Mouse (Mus musculus) liver, adult 2 months (tissue): ENCODE results near the gene Ak5. TPM values are rescaled to one million over a fixed set of nuclear protein-coding genes. Genes with fewer than 3 reads are reported as not detected.

Source experiments
- DNase-seq: peaks from one replicate; pipeline ENCODE4 v3.0.0-alpha.2; 2011; ENCODE audit warnings: low read depth, low spot score; ENCODE audit errors: extremely low read depth
- H3K27ac ChIP-seq: fragments of 200-500 bp; replicated peaks from 2 replicates; pipeline ENCODE4 v1.5.1; 2012; ENCODE audit warnings: low read depth, mild to moderate bottlenecking, control low read depth, inconsistent platforms, low read length; ENCODE audit not compliant: insufficient read depth
- H3K27me3 ChIP-seq: fragments of 200-500 bp; 2 replicates; pipeline ENCODE4 v1.6.1; 2012; ENCODE audit warnings: mild to moderate bottlenecking, moderate library complexity, low read length, inconsistent platforms; ENCODE audit not compliant: control insufficient read depth, insufficient read depth
- H3K36me3 ChIP-seq: fragments of 200-500 bp; 2 replicates; pipeline ENCODE4 v1.6.1; 2012; ENCODE audit warnings: low read length, inconsistent platforms; ENCODE audit not compliant: control insufficient read depth, insufficient read depth
- H3K4me1 ChIP-seq: fragments of 200-500 bp; 2 replicates; pipeline ENCODE4 v1.6.1; 2011; ENCODE audit warnings: low read length; ENCODE audit not compliant: control insufficient read depth, insufficient read depth
- H3K4me3 ChIP-seq: fragments of 200-500 bp; 2 replicates; pipeline ENCODE4 v1.5.1; 2011; ENCODE audit warnings: low read depth, mild to moderate bottlenecking, control low read depth, low read length, moderate library complexity; ENCODE audit not compliant: insufficient read depth
- H3K79me2 ChIP-seq: fragments of 200-500 bp; 2 replicates; pipeline ENCODE4 v1.6.1; 2012; ENCODE audit warnings: inconsistent platforms, mild to moderate bottlenecking, low read length, moderate library complexity; ENCODE audit not compliant: control insufficient read depth, insufficient read depth
- H3K9ac ChIP-seq: fragments of 200-500 bp; 2 replicates; pipeline ENCODE4 v1.6.1; 2012; ENCODE audit warnings: low read depth, mild to moderate bottlenecking, control low read depth, inconsistent platforms, low read length
- CTCF ChIP-seq: fragments of 200-500 bp; IDR thresholded peaks from 2 replicates; pipeline ENCODE4 v1.5.1; 2011; ENCODE audit warnings: low read depth, low read length, control low read depth
- POLR2A ChIP-seq: fragments of 200-500 bp; IDR thresholded peaks from 2 replicates; pipeline ENCODE4 v1.6.1; 2011; ENCODE audit warnings: low read length, control low read depth; ENCODE audit not compliant: insufficient read depth; ENCODE audit errors: extremely low read depth
- WGBS: fragments of 180-500 bp; shearing (Covaris S2); methylation state at CpG from one replicate; pipeline ENCODE4 v1.1.7; 2018; 5-methylcytosine and 5-hydroxymethylcytosine counted together
- polyA plus RNA-seq: library from polyadenylated mRNA; depleted of rRNA; stranded (reverse); fragments of >200 nt; gene quantifications from 2 replicates; pipeline ENCODE4 v1.2.3, GENCODE M21; 2012
- total RNA-seq: library from RNA; depleted of rRNA; stranded (reverse); fragments of >200 nt; gene quantifications from 2 replicates; pipeline ENCODE4 v1.2.3, GENCODE M21; 2014

Ak5 gene
- total and polyA plus RNA-seq, 2 experiments = not detected

- H3K4me1 ChIP-seq = no peaks in the 10 kb centered on the region
- TF ChIP-seq POLR2A (no peak), CTCF (no peak)
- H3K27me3 ChIP-seq = no peaks in the 10 kb centered on the region
- no peak overlapping the region for H3K9ac ChIP-seq
- no peaks in the 10 kb centered on the region for H3K36me3 ChIP-seq
- WGBS = 88% methylated on average over 6 of the region's 6 CpGs
- no peak for DNase-seq
- H3K27ac ChIP-seq = no peak overlapping the region
- H3K4me3 ChIP-seq = no peak overlapping the region
- H3K79me2 ChIP-seq = no peaks in the 10 kb centered on the region
Observed at GRCm38 (mm10) chr3:152492241-152492640, 175.9 kb downstream of the Ak5 start.

- H3K4me3 ChIP-seq = no peak overlapping the region
- no peaks in the 10 kb centered on the region for H3K4me1 ChIP-seq
- H3K27me3 ChIP-seq = no peaks in the 10 kb centered on the region
- no peaks in the 10 kb centered on the region for H3K36me3 ChIP-seq
- no peak overlapping the region for H3K27ac ChIP-seq
- no peak overlapping the region for H3K9ac ChIP-seq
- H3K79me2 ChIP-seq = no peaks in the 10 kb centered on the region
- no peak for TF ChIP-seq CTCF
- WGBS = 51% methylated on average over 5 of the region's 5 CpGs
- peak; percentile 7 for DNase-seq
Observed at GRCm38 (mm10) chr3:152490423-152490822, 177.7 kb downstream of the Ak5 start.

GRCm38 (mm10) chr3:152488964-152489363 lies 179.2 kb downstream of the Ak5 start:
- Histone ChIP-seq H3K27ac (no peak overlapping the region), H3K27me3 (no peaks in the 10 kb centered on the region), H3K4me3 (no peak overlapping the region), H3K36me3 (no peaks in the 10 kb centered on the region), H3K79me2 (no peaks in the 10 kb centered on the region), H3K9ac (no peak overlapping the region), H3K4me1 (no peaks in the 10 kb centered on the region)
- no peak for TF ChIP-seq POLR2A
- no peak for DNase-seq
- 95% methylated on average over 4 of the region's 4 CpGs for WGBS

GRCm38 (mm10) chr3:152484206-152484605 lies 184.0 kb downstream of the Ak5 start:
- no peaks in the 10 kb centered on the region for H3K36me3 ChIP-seq
- DNase-seq = no peak
- H3K79me2 ChIP-seq = no peaks in the 10 kb centered on the region
- no peak for TF ChIP-seq POLR2A
- TF ChIP-seq CTCF = no peak
- no peak overlapping the region for H3K4me3 ChIP-seq
- 71% methylated on average over 6 of the region's 6 CpGs for WGBS
- no peaks in the 10 kb centered on the region for H3K27me3 ChIP-seq
- no peak overlapping the region for H3K27ac ChIP-seq
- H3K4me1 ChIP-seq = no peaks in the 10 kb centered on the region
- H3K9ac ChIP-seq = no peak overlapping the region

GRCm38 (mm10) chr3:152483800-152484199 lies 184.4 kb downstream of the Ak5 start:
- TF ChIP-seq POLR2A = no peak
- TF ChIP-seq CTCF = no peak
- Histone ChIP-seq H3K9ac (no peak overlapping the region), H3K27me3 (no peaks in the 10 kb centered on the region), H3K79me2 (no peaks in the 10 kb centered on the region), H3K4me1 (no peaks in the 10 kb centered on the region), H3K4me3 (no peak overlapping the region), H3K36me3 (no peaks in the 10 kb centered on the region), H3K27ac (no peak overlapping the region)
- WGBS = 47% methylated on average over 7 of the region's 7 CpGs
- no peak for DNase-seq

GRCm38 (mm10) chr3:152482182-152482581 lies 186.0 kb downstream of the Ak5 start:
- Histone ChIP-seq H3K36me3 (no peaks in the 10 kb centered on the region), H3K27me3 (no peaks in the 10 kb centered on the region), H3K4me1 (peaks cover 4% of the 10 kb centered on the region; the same call in 1 of the 2 replicates), H3K27ac (no peak overlapping the region), H3K4me3 (no peak overlapping the region), H3K9ac (no peak overlapping the region), H3K79me2 (no peaks in the 10 kb centered on the region)
- TF ChIP-seq CTCF (no peak), POLR2A (no peak)
- WGBS = 87% methylated on average over 8 of the region's 8 CpGs
- DNase-seq = no peak
